Mouse (Mus musculus) neutrophil, adult 59 days (primary cell): ENCODE data around the gene Olfr250. TPM values are rescaled to one million over a fixed set of nuclear protein-coding genes. Genes with fewer than 3 reads are reported as not detected.

Source experiments
- total RNA-seq, 2 experiments: library from RNA; stranded (reverse); gene quantifications; 1 replicate in 1 of 2; 2 replicates in 1 of 2; pipeline ENCODE4 v1.2.4; 2023

The Olfr250 gene
- not detected for total RNA-seq

DNA sequence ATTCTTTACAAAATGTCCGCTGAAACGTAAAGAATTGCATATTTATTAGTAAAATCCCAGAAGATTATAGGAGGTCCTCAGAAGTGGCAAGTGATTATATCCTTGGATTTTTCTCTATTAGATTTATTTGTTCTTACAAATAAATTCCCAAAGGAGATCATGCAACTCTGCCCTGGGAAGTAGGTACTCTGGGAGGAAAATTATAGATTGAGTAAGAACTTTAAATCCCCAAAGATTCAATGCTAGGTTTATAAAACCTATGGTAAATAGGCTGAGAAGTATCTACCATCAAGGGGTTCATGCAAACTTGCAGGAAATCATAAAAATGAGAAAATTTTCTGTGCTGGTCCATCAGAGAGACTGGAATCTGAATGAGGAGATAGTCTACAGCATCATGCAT, at the start of gene Olfr250:
Gene Olfr250 (plus strand): TSS at position 301 of the 400 bp plus-strand sequence.

DNA sequence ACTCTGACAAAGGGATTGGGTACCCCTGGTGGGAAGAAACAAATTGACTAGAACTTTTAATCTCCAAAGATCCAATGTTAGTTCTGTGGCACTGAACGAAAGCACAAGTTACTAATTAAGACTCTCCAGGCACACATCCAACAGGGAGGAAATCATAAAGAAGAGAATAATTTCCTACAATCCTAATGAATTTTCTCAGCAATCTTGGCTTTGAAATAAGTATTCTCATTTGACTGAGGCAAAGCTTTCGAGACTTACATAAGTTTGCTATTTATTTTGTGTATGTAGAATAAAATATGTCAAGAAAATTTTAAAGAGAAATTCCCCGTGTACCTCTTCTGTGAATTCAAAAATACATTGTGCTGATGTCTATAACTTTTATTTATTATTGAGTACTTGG, 37.9 kb upstream of the Olfr250 start, which contains the start of gene Olfr25:
Gene Olfr25 (plus strand): TSS at position 301 of the 400 bp plus-strand sequence.

GRCm38 (mm10) chr9:38348111-38348510, 18.6 kb upstream of the Olfr250 start, which contains the start of gene Olfr898:
Olfr898 (plus strand) TSS chr9:38348411.

DNA sequence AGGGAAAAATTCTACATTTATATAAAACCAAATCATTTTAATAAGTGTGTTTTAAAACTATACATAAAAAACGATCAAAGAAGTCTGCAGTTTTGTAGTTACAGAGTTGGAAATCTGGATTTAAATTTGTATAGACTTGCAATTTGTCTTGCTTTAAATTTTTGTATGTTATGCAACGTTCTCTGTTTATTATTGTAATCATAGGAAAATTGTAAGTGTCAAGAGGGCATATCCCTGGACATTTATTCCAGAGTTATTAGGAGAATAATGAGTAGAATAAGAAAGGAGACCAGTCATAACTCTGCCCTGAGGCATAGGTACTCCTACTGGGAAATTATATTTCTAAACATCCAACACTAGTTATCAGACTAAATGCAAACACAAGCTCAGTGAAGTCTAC, 10.1 kb downstream of the Olfr250 start, which contains the start of gene Olfr251:
Gene Olfr251 (plus strand): TSS at position 301 of the 400 bp plus-strand sequence.

DNA sequence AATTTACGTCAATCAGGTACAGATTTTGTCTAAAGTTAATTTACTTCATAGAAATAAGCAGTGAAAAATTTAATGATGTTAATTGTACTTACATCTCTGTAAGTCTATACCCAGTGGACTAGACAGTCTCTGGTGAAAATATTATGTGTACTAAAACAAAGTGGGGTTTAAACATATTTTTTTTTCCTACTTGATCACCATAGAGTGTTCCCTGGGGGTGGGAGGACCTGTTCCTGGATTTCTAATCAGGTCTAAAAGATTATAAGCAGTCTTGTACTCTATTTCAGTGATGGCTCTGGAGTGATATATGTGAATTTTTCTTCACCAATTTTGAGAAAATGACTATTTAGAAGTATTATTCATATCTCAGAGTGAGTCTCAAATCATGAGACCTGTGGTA, 34.7 kb downstream of the Olfr250 start, which contains the start of gene Olfr147:
Gene Olfr147 (plus strand): TSS at position 301 of the 400 bp plus-strand sequence.

Other genes starting within 250 kb of the Olfr250 start
- not detected for gene Olfr890, start 224.4 kb upstream of the Olfr250 start, total RNA-seq
- not detected for gene Olfr891, start 186.1 kb upstream of the Olfr250 start, total RNA-seq
- gene Olfr893, start 158.5 kb upstream of the Olfr250 start, total RNA-seq = not detected
- not detected for gene Olfr894, start 148.8 kb upstream of the Olfr250 start, total RNA-seq
- not detected for gene Olfr143, start 114.1 kb upstream of the Olfr250 start, total RNA-seq
- gene Olfr895, start 99.0 kb upstream of the Olfr250 start, total RNA-seq = not detected
- gene Olfr896-ps1, start 75.8 kb upstream of the Olfr250 start, total RNA-seq = not detected
- gene Olfr25, start 37.8 kb upstream of the Olfr250 start, total RNA-seq = not detected
- not detected for gene Olfr898, start 18.5 kb upstream of the Olfr250 start, total RNA-seq
- not detected for gene Olfr251, start 10.2 kb downstream of the Olfr250 start, total RNA-seq
- gene Olfr147, start 34.8 kb downstream of the Olfr250 start, total RNA-seq = not detected
- not detected for gene Olfr901, start 62.6 kb downstream of the Olfr250 start, total RNA-seq
- gene Olfr902, start 80.8 kb downstream of the Olfr250 start, total RNA-seq = not detected
- gene Olfr904, start 96.2 kb downstream of the Olfr250 start, total RNA-seq = not detected
- under 1 TPM in 1 of 2 experiments, not detected in 1; 0.09 TPM for gene Olfr905, start 104.2 kb downstream of the Olfr250 start, total RNA-seq
- gene Olfr906, start 120.2 kb downstream of the Olfr250 start, total RNA-seq = not detected
- gene Olfr907, start 128.9 kb downstream of the Olfr250 start, total RNA-seq = not detected
- gene Olfr911-ps1, start 154.7 kb downstream of the Olfr250 start, total RNA-seq = not detected
- gene Olfr910, start 171.0 kb downstream of the Olfr250 start, total RNA-seq = not detected
- not detected for gene Olfr912, start 213.3 kb downstream of the Olfr250 start, total RNA-seq
- gene Olfr913, start 225.9 kb downstream of the Olfr250 start, total RNA-seq = not detected
- not detected for gene Olfr914, start 238.2 kb downstream of the Olfr250 start, total RNA-seq